Mouse (Mus musculus) cerebellum, postnatal 14 days (tissue): Measurements from ENCODE around the gene Reep6.

Experiments used
- DNase-seq, 2 experiments: peaks; one replicate each; pipeline ENCODE4 v3.0.0; 2021; ENCODE audit warnings: mixed read lengths in 2 of 2

Gene Reep6

GRCm38 (mm10) chr10:80356001-80356682 is 26.4 kb downstream of the Reep6 start, which contains the start of gene Plk5:
Plk5 (plus strand) TSS chr10:80356459.
- peak; percentile 52 to 60 for DNase-seq

GRCm38 (mm10) chr10:80356737-80357136 is 27.0 kb downstream of the Reep6 start:
- DNase-seq: no peak

GRCm38 (mm10) chr10:80357336-80357735 is 27.6 kb downstream of the Reep6 start:
- DNase-seq: no peak

GRCm38 (mm10) chr10:80357994-80358639 is 28.4 kb downstream of the Reep6 start:
- peak; percentile 77 to 85 for DNase-seq

- peak; percentile 56 for DNase-seq
These were observed 34.0 kb downstream of the Reep6 start for GRCm38 (mm10) chr10:80363734-80364133.

- no peak for DNase-seq
These were observed 36.0 kb downstream of the Reep6 start for GRCm38 (mm10) chr10:80365736-80366135.

- no peak for DNase-seq
These were observed 38.2 kb downstream of the Reep6 start for GRCm38 (mm10) chr10:80367954-80368353.

- no peak for DNase-seq
These were observed 38.6 kb downstream of the Reep6 start for GRCm38 (mm10) chr10:80368392-80368791.

- DNase-seq: no peak
These were observed 40.4 kb downstream of the Reep6 start for GRCm38 (mm10) chr10:80369995-80370747.

GRCm38 (mm10) chr10:80371411-80371966 is 41.7 kb downstream of the Reep6 start:
- DNase-seq: peak; percentile 87 to 91

- no peak for DNase-seq
These were observed 42.2 kb downstream of the Reep6 start for GRCm38 (mm10) chr10:80371983-80372382.

GRCm38 (mm10) chr10:80372706-80373105 is 43.0 kb downstream of the Reep6 start:
- no peak for DNase-seq

- peak; percentile 91 to 92 for DNase-seq
These were observed 44.3 kb downstream of the Reep6 start for GRCm38 (mm10) chr10:80374063-80374462.

GRCm38 (mm10) chr10:80376160-80376559 is 46.4 kb downstream of the Reep6 start:
- peak; percentile 97 to 99 for DNase-seq

- DNase-seq: peak; percentile 47 to 84
These were observed 48.0 kb downstream of the Reep6 start for GRCm38 (mm10) chr10:80377716-80378115.

GRCm38 (mm10) chr10:80382641-80383365 is 53.0 kb downstream of the Reep6 start:
- DNase-seq: no peak

- peak; percentile 46 to 68 for DNase-seq
These were observed 53.7 kb downstream of the Reep6 start for GRCm38 (mm10) chr10:80383431-80383830.

GRCm38 (mm10) chr10:80384115-80384639 is 54.4 kb downstream of the Reep6 start:
- DNase-seq: no peak

GRCm38 (mm10) chr10:80384709-80385108 is 55.0 kb downstream of the Reep6 start:
- DNase-seq: no peak

GRCm38 (mm10) chr10:80385310-80385709 is 55.6 kb downstream of the Reep6 start:
- peak; percentile 65 to 75 for DNase-seq
